Mouse (Mus musculus) B cell, adult (primary cell): ENCODE data around the gene Pou6f2. TPM values are rescaled to one million over a fixed set of nuclear protein-coding genes. Genes with fewer than 3 reads are reported as not detected.

ENCODE experiments used
- total RNA-seq: library from RNA; stranded (reverse); gene quantifications from 4 replicates; pipeline ENCODE4 v1.2.4, GENCODE M21; 2023; ENCODE audit not compliant: inconsistent age

Gene Pou6f2
- total RNA-seq = not detected in 4 replicates

GRCm38 (mm10) chr13:18397586-18397985, at the start of gene Pou6f2:
Gene Pou6f2 (minus strand): TSS chr13:18397686.

